Mouse (Mus musculus) NIH3T3 (cell line): Measurements from ENCODE around the gene Dkk1.
A peak's percentile ranks its signal among the peaks of the same experiment; 100 is the strongest.
"Not testable (repeated sequence)": the region's sequence is repeated elsewhere in the genome, so short reads cannot be mapped to it uniquely, and the experiment has no call there.

Experiments used
- DNase-seq: peaks from one replicate; pipeline ENCODE4 v3.0.0-alpha.2; 2012; ENCODE audit warnings: low read depth

Dkk1 gene

GRCm38 (mm10) chr19:30549044-30549853, at the start of gene Dkk1:
Gene Dkk1 (minus strand): TSS chr19:30549665.
- DNase-seq, result no peak

- no peak for DNase-seq
Measured at GRCm38 (mm10) chr19:30586366-30586765, 36.9 kb upstream of the Dkk1 start.

DNA sequence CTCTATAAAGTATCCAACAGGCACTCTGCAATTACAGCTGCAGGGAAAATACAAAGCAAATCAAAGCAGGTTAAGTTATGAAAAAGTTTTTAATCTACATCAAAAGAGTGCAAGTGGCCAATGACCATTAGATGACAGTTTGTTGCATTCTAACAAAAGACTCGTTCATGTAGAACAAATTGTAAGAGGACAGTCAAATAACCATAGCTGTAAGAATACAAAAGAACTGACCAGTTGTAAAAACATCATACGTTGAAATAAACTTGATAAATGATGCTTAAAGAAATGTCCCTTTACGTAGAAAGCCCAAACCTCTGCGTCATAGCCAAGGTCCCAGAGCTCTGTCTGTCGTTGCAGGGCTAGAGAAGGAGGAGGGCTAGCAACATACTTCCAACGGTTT, 15.1 kb upstream of the Dkk1 start:
- no peak for DNase-seq

GRCm38 (mm10) chr19:30563876-30564275, 14.4 kb upstream of the Dkk1 start:
- no peak for DNase-seq

- DNase-seq, result no peak
Measured at GRCm38 (mm10) chr19:30558024-30558423, 8.6 kb upstream of the Dkk1 start.

DNA sequence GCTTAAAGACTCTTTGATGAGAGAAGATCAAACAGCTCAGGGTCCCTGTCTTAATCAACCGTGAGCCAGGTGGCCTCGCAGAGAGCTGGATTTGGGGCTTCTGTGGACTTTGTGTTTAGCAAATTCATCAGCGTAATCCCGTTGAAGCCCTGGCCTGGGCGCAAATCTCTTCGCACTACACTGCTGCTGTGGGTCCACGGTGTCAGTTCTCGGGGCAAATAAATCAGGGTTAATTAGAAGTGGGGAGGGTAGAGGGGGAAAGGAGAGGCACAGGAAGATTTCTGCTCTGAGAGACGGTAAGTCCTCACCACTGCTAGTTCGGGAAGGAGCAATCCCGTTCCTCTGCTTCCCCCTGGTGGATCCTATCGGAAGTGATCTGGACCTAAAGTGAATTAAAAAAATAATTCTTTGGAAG, 5.0 kb upstream of the Dkk1 start:
- DNase-seq, result peak; percentile 85

DNA sequence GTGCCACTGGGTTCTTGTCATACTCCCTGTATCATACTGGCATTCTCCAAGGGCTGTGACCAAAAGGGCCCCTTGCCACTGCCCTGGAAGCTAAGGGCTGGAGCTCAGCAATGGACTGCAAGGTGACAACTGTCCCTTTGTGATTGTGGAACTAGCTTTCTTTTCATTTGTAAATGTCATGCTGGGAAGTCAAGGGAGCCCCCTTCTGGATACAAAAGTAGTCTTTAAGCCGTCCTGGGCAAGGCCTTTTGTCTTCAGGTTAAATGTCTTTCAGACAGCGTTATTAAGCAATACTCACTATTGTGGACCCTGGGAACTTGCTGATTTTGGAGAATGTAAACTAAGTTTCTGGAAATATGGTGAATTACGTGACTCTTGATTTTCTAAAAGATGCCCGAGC, 4.3 kb upstream of the Dkk1 start:
- no peak for DNase-seq

GRCm38 (mm10) chr19:30552260-30552659, 2.8 kb upstream of the Dkk1 start:
- DNase-seq, result no peak

DNA sequence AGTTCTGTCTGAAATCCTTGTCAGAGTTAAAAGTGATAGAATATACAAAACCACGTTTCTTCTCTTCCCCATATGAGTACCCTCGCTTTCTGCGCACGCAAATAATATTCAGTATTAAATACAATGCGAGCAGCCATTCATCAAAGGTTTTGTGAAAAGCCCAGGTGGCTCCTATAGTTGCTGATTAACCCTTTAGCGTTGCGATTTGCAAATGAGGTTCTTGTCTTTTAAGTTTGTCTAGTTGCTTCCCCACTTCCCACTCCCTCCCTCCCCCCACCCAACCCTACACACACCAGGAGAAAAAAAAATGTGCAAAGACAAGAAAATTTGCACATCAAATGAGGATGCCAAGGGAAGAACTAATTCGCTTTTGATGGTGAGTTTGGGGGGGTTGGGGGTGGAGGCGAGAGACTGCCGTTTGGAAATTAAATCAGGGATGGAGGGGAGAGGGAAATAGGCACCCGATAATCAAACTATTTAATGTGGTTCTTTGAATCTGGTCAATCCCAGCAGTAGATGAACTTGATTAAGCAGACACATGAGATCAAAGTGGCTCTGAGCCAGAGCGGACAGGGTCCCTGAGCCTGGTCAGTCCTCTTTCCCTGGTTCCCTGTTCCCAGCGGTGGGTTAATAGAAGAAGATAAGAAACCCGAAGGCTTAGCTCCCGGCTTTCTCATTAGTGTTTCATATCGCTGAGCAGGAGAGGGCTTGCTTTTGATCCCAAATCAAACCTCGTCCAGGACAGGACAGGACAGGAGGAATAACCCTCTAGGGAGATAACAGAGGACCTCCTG, 586 bp upstream of the Dkk1 start:
- no peak for DNase-seq

- no peak for DNase-seq
Measured at GRCm38 (mm10) chr19:30548411-30549043, 938 bp downstream of the Dkk1 start.

GRCm38 (mm10) chr19:30539365-30539941, 10.0 kb downstream of the Dkk1 start:
- DNase-seq, result not testable (repeated sequence)

DNA sequence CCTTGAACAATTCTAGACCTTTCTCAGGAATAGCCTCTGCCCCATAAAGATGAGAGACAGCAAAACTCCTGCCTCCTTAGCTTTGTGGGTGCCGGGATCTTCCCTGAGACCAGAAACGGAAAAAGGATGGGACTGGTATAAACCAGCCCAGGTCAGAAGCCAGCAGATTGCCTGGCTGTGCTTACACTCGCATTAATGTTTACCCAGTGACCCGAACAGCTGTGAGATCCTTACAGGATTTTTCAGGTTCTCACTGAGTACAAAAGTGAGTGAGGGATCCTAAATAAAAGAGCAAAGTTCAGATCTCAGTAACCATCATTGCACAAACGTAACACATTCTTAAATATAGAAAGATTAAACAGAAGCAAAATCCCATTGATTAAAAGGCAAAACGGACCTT, 32.7 kb downstream of the Dkk1 start:
- no peak for DNase-seq

GRCm38 (mm10) chr19:30510481-30510880, 39.0 kb downstream of the Dkk1 start:
- DNase-seq, result no peak

DNA sequence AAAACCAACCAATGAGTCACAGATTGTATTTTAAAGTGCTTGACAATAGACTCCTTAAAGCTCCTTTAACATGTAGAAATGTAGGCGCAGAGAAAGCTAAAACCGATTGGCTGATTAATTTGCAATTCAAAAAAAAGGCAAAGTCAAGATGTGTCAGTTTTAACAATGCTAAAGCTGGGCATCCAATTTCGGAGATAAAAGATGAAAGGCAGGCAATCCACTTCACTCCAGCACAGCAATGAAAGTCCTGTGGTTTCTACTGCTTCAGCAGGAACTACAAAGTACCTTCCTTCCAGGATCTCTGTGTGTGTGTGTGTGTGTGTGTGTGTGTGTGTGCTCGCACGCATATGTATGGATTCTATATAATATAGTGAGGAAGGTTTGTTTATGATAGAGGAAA, 44.0 kb downstream of the Dkk1 start:
- DNase-seq, result no peak
